Mouse (Mus musculus) heart, postnatal 36 days (tissue): ENCODE data around the gene Mavs. TPM values are rescaled to one million over a fixed set of nuclear protein-coding genes. Genes with fewer than 3 reads are reported as not detected.
A peak's percentile ranks its signal among the peaks of the same experiment; 100 is the strongest.

Source experiments
- DNase-seq, 2 experiments: peaks; one replicate each; pipeline ENCODE4 v3.0.0; 2021 to 2022
- intact Hi-C: fragments of 180-260 bp; cut with DNase I; formaldehyde crosslinking; loops from one replicate; pipeline ENCODE4 v1.15.1; 2025
- total RNA-seq, 2 experiments: library from RNA; stranded (reverse); gene quantifications; 2 replicates each; pipeline ENCODE4 v1.2.3; 2021

Mavs gene
- total RNA-seq, result 10 to 100 TPM; 63.9 to 69.7 TPM

DNA sequence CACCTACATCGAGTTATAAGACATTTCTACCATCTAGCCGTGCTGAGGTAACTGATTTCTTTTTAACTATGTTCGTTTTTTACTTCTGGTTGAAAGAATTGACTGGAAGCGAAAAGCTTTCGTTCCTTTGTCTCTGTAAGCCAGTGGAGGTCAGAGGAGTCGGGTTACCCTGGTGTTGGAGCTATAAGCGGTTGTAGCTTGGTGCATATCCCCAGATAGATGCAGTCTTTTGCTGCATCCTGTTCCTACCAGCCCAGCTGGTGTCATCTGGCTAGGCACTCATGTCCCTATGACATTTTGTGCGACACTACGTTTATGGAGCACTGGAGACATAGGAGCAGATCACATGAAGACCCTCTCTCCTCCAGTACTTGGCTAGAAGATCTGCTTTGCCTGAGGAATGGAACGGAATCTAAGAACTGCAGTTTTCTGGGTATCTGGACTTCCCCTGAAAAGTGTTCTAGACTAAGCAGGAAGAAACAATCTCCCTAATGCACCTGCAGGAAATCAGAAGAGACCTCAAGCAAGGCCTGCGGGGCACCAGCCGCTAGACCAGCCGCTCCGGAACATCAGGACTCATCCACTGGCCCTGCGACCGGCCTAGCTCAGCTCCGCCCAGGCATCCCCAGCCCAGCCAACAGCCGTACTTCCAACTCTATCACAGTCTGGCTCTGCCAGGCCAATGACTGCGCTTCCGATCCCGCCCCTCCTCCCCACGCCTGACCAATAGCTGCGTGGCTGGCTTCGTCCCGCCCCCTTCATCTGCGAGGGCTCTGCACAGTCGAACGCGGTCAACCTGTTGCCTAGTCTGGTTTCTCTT, at the start of gene Mavs:
TSS of gene Mavs (plus strand) at position 757 of the 820 bp plus-strand sequence.
- intact Hi-C loops, result loop anchor here (2.0 kb wide), 1 partner anchor 17 kb away; no protein-coding TSS in a partner anchor
- peak; percentile 92 for DNase-seq

DNA sequence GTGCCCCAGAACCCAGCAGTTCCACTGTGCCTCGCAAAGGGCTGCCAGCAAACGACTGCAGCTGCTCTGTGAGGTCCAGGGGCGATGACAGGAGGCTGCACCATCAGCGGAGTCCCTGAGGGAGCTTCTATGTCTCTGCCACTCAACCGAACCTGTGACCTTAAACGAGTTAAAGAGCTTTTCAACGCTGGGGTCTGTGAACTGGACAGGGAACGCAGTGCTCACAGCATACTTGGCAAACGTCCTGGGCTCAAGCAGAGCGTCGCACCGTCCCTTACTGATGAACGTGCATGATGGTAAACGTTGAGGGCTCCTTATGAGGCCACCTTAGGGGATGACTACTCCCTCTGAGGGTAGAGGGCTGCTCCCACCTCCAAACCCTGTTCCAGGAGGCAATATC, 47.5 kb upstream of the Mavs start:
- DNase-seq, result peak in 1 of 2 experiments; percentile 39
- intact Hi-C loops, result no loop called here

DNA sequence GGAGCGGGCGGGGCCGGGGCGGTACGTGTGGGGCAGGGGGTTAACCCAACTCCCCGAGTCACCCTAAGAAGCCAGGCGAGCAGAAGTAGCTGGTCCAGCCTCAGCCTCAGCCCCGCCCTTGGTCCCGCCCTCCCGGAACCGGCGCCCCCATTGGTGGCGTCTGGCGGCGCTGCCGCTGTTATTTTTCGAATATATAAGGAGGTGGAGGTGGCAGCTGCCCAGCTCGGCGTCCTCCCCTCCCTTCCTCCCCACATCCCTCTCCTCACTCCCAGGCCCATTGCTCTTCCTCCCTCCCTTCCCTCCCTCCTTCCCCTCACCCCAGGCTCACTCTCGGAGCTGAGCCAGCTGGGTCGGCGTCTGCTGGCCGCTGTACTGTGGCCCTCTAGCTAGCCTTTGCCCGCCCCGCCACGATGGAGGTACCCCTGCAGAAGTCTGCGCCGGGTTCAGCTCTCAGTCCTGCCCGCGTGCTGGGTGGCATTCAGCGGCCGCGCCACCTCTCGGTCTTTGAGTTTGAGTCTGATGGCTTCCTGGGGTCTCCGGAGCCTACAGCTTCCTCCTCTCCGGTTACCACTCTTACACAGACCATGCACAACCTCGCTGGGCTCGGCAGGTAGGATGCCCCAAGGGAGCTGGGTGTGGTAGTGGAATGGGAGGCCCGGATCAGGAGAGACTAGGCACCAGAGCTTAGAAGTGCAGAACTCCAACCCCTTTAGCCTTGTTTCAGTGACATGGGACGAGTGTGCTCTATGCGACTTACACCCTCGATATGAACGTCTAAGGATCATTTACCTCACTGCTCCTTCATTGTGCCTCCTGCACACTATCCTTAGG, 46.9 kb upstream of the Mavs start, which contains the start of the genes Cdc25b and Spef1:
TSS of gene Cdc25b (plus strand) at position 179 of the 831 bp plus-strand sequence.
TSS of gene Spef1 (minus strand) at position 512 of the 831 bp plus-strand sequence.
- DNase-seq, result peak; percentile 85 to 86
- intact Hi-C loops, result no loop called here

DNA sequence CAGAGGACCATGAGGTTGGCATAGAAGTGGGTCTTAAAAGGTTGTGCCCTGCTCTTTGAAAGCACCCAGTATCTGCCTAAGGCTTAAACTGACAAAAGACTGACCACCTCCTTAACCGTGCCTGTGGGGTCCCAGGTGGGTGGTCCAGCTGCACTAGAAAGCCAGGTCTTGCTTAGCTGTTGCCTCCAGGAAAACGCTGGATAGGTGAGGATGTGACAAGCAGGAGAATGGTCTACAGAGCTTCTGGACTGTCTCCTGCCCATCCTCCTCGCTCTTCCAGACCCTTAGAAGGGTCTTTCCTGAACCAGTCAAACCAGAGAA, 46.3 kb upstream of the Mavs start:
- DNase-seq, result no peak
- intact Hi-C loops, result no loop called here

DNA sequence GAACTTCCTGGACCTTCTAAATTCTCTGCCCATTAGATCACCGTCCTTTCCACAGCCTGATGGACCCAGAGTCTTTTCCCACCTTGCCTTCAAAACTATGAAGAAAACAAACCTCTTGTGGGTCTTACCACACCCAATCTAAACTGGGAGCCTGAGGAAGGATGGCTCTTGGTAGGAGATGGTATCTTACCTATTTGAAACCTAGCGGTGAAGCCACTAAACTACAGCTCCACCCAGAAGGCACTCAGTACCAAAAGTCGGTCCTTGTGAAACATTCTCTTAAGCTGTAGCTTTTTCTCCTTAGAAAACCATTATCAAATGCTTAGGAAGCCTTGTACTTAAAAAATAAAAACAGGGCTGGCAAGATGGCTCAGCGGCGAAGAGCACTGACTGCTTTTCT, 45.6 kb upstream of the Mavs start:
- intact Hi-C loops, result no loop called here
- no peak for DNase-seq

DNA sequence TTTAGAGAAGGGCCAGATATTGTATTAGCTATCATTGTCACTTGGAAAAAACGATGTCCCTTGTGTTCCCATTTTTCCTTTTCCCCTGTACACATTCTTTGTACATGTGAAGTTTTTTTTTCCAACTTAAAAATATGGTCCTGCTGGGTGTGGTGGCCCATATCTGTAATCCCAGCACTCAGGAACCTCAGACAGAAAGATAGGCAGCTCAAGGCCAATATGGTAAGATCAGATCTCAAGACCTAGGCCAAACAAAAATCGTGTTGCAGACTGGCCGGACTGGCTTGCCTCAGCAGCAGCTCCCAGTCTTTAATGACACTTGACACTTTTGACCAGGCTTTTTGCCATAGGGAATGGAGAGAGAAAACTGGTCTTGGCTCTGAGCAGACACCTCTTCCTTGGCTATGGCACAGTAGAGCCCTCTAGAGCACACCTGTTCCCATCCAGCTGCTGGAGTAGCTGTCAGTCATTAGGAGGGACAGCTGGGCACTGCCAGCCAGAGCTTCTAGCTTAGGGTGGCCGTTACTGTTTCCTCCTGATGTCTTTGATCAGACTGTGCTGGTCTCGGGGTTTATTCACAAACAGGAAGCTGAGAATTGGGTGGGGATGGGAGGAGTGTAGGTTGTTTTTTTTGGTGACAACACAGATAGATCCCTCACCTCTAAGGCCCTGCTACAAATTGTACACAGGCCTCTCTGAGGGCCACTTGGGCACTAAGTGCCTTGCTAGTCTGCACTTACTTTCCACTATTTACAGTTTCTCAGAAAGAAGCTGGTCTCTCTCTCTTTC, 44.1 kb upstream of the Mavs start:
- intact Hi-C loops, result no loop called here

DNA sequence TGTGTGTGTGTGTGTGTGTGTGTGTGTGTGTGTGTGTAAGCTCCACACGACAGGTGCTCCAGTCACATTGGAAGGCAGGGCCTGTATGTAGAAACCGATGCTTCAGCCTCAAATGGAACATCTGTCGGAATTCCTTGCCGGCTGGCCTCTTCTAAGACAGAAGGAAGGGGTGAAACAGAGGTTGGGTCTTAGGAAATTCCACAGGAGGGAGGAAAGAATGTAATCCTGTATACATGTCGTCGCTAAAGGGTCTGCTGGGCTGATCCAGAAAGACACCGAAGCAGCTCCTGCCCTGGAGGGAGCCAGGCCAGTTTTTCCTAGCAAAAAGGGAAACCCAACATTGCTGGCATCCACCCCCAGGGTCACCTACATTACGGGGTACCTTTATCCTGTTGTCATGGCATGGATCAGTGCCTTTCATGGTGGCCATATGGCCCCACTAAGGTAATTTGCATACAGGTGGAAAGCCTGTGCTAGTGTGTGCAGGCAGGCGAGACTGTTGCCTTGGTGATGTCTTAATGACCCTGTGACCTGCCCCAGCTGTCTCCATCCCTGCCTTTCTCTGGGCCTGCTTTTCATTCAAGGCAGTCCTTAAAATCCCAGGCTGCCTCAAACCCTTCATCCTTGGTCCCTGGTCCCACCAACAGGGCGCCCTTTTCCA, 43.4 kb upstream of the Mavs start:
- intact Hi-C loops, result no loop called here
- no peak for DNase-seq

More for the DNA sequence above, 44.1 kb upstream of the Mavs start:
- no peak for DNase-seq

DNA sequence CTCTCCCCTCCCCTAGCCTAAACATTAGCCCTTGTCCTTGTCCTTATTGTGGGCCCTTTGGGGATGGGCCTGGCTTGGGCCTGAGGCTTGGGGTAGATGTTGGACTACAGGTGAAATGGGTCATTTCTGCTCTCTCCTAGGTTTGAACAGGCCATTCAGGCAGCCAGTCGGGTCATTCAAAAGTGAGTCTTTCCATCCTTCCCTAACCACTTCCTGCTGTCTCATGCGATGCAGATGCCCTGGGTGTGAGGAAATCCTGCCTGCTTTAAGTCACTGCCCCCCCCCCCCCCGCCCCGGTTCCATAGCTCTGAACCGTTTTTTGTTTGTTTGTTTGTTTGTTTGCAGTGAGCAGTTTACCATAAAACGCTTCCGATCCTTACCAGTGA, 42.9 kb upstream of the Mavs start:
- intact Hi-C loops, result no loop called here

DNA sequence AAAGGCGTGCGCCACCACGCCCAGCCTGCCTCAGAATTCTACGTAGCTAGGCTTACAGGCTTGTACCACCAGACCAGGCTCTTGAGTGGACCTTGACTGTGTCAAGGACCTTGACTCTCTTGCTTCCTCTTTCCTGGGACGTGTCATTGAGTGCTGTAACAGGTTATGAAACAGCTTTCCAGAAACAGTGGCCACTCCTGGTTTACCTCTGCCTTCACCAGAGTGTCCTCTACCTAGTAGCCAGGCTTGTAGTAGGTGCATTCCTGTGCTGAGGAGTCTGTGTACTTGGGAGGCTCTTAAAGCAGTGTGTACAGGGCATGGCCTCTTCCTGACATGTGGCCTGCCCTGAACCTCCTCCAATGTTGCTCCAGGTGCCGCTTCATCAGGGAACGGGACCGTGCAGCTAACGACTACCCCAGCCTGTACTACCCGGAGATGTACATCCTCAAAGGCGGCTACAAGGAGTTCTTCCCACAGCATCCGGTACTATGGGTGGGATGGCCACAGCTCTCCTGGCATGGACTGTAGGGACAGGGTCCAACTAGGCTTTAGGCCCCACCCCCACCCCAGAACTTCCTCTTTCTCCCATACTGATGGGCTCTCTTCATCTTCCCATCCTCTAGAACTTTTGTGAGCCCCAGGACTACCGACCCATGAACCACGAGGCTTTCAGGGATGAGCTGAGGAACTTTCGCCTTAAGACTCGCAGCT, 37.1 kb upstream of the Mavs start:
- intact Hi-C loops, result no loop called here
- no peak for DNase-seq

More for the DNA sequence above, 42.9 kb upstream of the Mavs start:
- DNase-seq, result no peak

DNA sequence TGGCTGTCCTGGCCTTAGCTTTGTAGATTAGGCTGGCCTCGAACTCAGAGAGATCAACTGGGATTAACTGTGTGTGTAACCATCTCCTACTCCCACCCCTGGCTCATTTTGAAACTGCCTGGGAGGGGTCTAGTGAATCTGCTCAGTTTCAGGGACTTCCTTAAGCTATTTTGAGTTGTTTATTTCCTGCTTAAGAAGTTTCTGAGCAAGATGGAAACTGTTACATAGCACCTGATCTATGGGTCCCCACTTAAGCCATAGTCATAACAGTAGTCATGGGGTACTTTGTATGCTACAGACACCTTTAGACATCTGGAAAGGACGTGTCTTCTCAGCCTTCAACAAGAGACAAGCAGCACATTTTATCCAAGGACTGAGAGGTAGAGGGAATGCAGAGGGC, 33.2 kb upstream of the Mavs start:
- DNase-seq, result no peak
- intact Hi-C loops, result no loop called here

DNA sequence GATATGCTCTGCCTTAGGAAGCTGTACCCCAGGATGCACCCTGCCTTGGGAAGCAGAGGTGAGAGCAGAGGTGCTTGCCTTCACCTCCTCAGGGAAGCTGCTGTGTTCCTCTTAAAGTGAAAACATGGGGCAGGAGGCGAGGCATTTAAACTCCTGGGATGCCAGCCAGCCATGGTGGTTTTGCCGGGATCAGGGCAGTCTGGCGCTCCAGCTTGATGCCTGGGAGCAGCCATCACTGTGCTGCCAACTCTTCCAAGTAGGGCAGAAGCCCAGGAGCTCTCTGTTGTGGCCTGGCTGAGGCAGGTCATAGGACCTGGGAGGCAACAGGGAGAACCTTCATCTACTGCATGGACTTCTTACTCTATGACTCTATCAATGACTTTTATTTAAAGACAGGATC, 32.6 kb upstream of the Mavs start:
- intact Hi-C loops, result no loop called here
- no peak for DNase-seq

DNA sequence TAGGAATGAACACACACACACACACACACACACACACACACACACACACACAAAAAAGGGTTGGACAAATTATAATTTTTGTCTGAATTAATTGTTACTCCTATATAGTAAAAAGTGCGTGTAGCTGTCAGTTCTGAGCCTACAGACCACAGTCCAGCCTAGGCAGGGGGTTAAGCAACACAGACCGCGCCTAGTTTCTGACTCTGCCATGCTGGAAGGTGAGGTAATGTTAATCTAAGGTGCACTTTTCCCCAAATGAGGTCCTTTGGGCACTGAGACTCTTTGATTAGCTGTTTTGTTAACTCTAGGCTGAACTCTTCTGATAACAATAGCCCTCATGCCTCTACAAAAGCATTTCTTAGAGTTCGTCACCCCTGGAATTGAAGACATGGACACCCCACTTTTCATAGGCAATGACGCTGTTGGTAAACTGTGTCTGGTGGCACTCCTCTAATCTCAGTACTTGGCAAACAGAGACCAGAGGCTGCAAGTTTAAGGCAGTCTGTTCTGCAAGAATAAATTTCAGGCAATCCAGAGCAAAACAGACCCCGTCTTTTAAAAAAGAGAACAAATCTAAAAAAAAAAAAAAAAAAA, 29.9 kb upstream of the Mavs start:
- intact Hi-C loops, result no loop called here
- peak in 1 of 2 experiments; percentile 27 for DNase-seq

DNA sequence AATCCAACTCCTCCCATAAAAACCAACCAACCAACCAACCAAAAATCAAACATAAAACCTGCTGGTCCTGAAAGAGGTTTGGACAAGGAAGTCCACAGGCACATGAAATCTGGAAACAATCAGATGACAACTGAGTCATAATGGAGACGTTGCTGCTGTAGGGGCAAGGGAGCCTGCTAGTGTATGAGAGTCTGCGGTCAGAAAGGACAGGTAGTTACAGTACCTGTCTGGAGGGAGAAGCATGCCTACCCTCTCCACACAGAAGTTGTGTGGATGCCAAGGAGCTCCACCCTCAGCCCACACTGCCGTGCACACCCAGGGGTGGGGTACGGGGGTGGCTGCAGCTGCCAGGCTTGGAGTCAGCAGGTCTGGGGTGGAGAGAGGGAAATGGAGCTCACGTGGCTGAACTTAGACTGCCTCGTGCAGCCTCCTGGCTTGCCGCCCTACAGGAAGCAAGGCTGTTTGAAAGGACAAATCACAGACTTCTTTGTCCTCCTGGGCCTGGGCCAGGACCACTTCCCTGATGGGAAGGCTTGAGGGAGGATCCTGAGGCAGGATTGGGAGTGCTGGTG, 29.4 kb upstream of the Mavs start:
- intact Hi-C loops, result no loop called here
- peak; percentile 96 to 97 for DNase-seq

DNA sequence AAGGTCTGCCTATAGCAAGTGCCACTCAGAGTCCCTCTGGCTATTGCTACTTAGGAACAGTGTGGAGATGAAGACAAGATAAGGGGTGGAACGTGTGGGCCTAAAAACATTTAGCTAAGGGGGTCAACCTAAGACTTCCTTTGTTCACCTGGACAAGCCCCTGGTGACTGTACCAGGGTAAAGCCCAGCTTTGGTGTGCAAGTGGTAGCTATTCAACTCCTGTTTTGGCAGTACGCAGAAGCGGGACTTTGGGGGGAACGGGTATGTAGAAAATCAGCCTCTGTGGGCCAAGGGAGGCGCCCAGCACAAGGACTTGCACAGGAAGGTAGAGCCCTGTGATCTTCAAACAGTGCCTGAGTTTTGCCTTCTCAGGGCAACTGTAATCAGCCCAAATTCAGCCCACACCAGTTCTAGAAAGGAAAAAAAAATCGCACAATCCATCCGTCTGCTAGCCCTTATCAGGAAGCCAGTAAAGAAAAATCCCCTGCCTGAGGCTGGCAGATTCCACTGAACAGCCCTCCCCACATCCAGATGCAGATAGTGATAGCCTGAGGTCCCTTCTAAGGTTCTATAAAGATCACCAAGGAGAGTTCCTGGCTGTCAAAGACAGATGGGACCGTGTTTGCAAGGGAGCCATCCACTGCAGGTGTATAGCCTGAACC, 28.2 kb upstream of the Mavs start:
- intact Hi-C loops, result no loop called here
- DNase-seq, result no peak

DNA sequence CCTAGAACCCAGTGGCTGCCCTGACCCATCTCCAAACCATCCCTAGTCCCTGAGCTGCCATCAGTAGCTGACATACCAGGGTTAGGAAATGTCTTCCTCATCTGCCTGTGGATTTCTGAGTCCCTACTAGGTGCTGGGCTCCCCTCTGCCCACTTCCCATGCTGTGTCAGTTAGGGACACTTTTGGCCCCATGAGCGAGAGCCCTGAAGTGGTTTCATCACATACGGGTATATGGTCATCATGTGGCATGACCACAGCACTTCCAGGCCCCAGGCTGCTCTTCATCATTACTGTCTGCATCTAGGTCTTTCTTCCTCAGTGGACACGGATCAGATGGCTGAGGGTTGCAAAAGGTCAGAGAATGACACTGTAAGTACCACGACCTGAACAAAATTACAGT, 27.1 kb upstream of the Mavs start, which contains the start of gene Ap5s1:
TSS of gene Ap5s1 (plus strand) at position 301 of the 400 bp plus-strand sequence.
- intact Hi-C loops, result no loop called here
- no peak for DNase-seq

DNA sequence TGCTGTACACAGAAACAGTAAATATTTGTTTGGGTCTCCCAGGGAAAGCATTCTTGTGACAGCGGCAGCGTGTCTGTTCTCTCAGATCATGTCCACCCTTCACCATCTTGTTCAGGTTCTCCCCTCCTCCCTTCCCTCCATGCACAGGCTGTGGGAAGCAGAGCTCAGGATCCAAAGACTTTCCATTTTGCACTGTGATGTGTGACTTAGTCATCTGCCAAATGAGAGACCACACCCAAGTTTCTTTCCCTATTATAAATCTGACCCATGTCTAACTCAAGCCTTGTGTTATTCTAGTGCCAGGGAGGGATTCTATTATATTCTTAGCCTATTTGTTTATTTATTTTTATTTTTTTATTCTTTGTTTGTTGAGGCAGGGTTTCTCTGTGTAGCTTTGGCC, 25.5 kb upstream of the Mavs start:
- DNase-seq, result no peak
- intact Hi-C loops, result loop anchor here (2.0 kb wide), 2 partner anchors 54 to 114 kb away; partner anchors contain the start of gene Pank2

DNA sequence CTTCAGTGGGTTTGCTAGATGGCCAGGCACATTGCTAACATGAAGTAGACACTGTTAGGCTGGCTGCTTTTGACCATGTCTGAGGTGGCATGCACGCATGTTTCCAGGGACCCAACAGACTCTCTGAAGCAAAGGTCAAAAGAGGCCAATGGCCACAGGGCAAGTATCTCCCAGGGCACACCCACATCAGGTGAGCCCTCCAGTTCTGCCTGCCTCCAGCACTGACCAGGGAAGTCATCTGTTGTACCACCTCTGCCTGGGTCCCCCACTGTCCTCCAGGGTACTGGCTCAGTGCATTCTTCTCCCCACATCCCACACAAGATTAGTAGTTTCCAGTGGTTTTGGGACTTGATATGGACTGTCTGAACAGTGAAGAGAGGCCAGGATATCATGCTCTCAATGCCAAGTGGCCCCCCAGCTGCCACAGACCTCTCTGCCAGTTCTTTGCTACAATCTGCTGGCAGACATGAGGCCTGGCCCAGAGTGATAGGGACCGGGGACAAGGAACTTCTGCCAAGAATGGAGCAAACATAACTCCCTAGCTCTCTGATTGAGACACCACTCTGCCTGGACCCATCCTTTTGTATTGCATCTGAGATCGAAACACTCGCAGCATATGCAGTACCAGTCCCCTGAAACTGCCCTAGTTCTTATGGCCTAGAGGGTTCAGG, 24.6 kb upstream of the Mavs start:
- DNase-seq, result peak in 1 of 2 experiments; percentile 22
- intact Hi-C loops, result loop anchor here (2.0 kb wide), 2 partner anchors 54 to 114 kb away; partner anchors contain the start of gene Pank2
